Mouse (Mus musculus) CH12.LX (cell line): ENCODE results near the gene Ank3. TPM values are rescaled to one million over a fixed set of nuclear protein-coding genes. Genes with fewer than 3 reads are reported as not detected.

ENCODE experiments used
- DNase-seq: peaks from one replicate; pipeline ENCODE4 v3.0.0-alpha.2; 2013; ENCODE audit errors: extremely low read depth
- H3K27ac ChIP-seq: 2 replicates; pipeline ENCODE4 v1.5.1; 2012; ENCODE audit warnings: low read depth, mild to moderate bottlenecking, control low read depth, moderate library complexity; ENCODE audit not compliant: insufficient read depth
- H3K27me3 ChIP-seq: replicated peaks from 2 replicates; pipeline ENCODE3; 2012; ENCODE audit warnings: inconsistent platforms
- H3K36me3 ChIP-seq, 2 experiments: replicated peaks in 1 of 2; 2 replicates each; pipeline versions ENCODE3 to v1.6.1; 2012; ENCODE audit warnings: inconsistent platforms in 1 of 2, low read length in 1 of 2, mild to moderate bottlenecking in 1 of 2, mixed read lengths in 1 of 2, moderate library complexity in 1 of 2; ENCODE audit not compliant: control insufficient read depth in 1 of 2, insufficient read depth in 1 of 2
- H3K4me1 ChIP-seq, 2 experiments: 2 replicates each; pipeline ENCODE4 v1.6.1; 2012; ENCODE audit warnings: inconsistent platforms in 1 of 2, moderate library complexity in 1 of 2; ENCODE audit not compliant: insufficient read depth in 2 of 2, control insufficient read depth in 1 of 2
- H3K4me2 ChIP-seq: 2 replicates; pipeline ENCODE4 v1.6.1; 2012; ENCODE audit warnings: low read depth, mild to moderate bottlenecking, control low read depth; ENCODE audit not compliant: poor library complexity, insufficient read depth, severe bottlenecking
- H3K4me3 ChIP-seq, 3 experiments: fragments of 150-350 bp in 1 of 3; sonication (generic) in 1 of 3; replicated peaks in 1 of 3; 2 replicates each; pipeline versions ENCODE3 to v1.5.1; 2011 to 2012; ENCODE audit warnings: low read depth in 2 of 3, low read length in 2 of 3, mild to moderate bottlenecking in 2 of 3, moderate library complexity in 2 of 3, control low read depth in 1 of 3, improper control_type of control experiment in 1 of 3, inconsistent platforms in 1 of 3, mixed read lengths in 1 of 3; ENCODE audit not compliant: poor library complexity in 1 of 3
- H3K79me2 ChIP-seq: replicated peaks from 2 replicates; pipeline ENCODE4 v1.6.1; 2012; ENCODE audit warnings: mild to moderate bottlenecking, moderate library complexity; ENCODE audit not compliant: control insufficient read depth, poor library complexity, insufficient read depth, severe bottlenecking; ENCODE audit errors: extremely low read depth
- H3K9ac ChIP-seq: 2 replicates; pipeline ENCODE4 v1.6.1; 2012; ENCODE audit warnings: low read depth, mild to moderate bottlenecking, control low read depth, moderate library complexity; ENCODE audit not compliant: insufficient read depth
- H3K9me3 ChIP-seq: replicated peaks from 2 replicates; pipeline ENCODE3; 2012; ENCODE audit warnings: low read length, inconsistent platforms, mixed read lengths
- CHD1 ChIP-seq: IDR thresholded peaks from 2 replicates; pipeline ENCODE4 v1.6.1; 2012; ENCODE audit warnings: low read depth, low read length, improper control_type of control experiment, inconsistent platforms
- E2F4 ChIP-seq: IDR thresholded peaks from 2 replicates; pipeline ENCODE4 v1.6.1; 2011; ENCODE audit warnings: low read depth, low read length, improper control_type of control experiment; ENCODE audit not compliant: insufficient replicate concordance
- ELF1 ChIP-seq: IDR thresholded peaks from 2 replicates; pipeline ENCODE4 v1.6.1; 2014; ENCODE audit warnings: low read depth, mild to moderate bottlenecking, inconsistent platforms, low read length, improper control_type of control experiment
- ETS1 ChIP-seq: conservative IDR thresholded peaks from 2 replicates; pipeline ENCODE4 v1.6.1; 2012; ENCODE audit warnings: low read depth, mild to moderate bottlenecking, inconsistent platforms, low read length, improper control_type of control experiment, moderate library complexity
- HCFC1 ChIP-seq: IDR thresholded peaks from 2 replicates; pipeline ENCODE4 v1.6.1; 2012; ENCODE audit warnings: low read depth, mild to moderate bottlenecking, inconsistent platforms, low read length, improper control_type of control experiment
- IRF4 ChIP-seq: IDR thresholded peaks from 2 replicates; pipeline ENCODE4 v1.6.1; 2014; ENCODE audit warnings: low read depth, mild to moderate bottlenecking, inconsistent platforms, low read length, improper control_type of control experiment
- KAT2A ChIP-seq: IDR thresholded peaks from 2 replicates; pipeline ENCODE4 v1.6.1; 2012; ENCODE audit warnings: low read length, improper control_type of control experiment, inconsistent platforms; ENCODE audit not compliant: insufficient replicate concordance
- MAX ChIP-seq: IDR thresholded peaks from 2 replicates; pipeline ENCODE4 v1.6.1; 2011; ENCODE audit warnings: low read length, improper control_type of control experiment
- MAZ ChIP-seq: IDR thresholded peaks from 2 replicates; pipeline ENCODE4 v1.6.1; 2012; ENCODE audit warnings: low read depth, mild to moderate bottlenecking, inconsistent platforms, low read length, improper control_type of control experiment, moderate library complexity
- MXI1 ChIP-seq: IDR thresholded peaks from 2 replicates; pipeline ENCODE4 v1.6.1; 2011; ENCODE audit warnings: mild to moderate bottlenecking, low read depth, low read length, improper control_type of control experiment
- NELFE ChIP-seq: IDR thresholded peaks from 2 replicates; pipeline ENCODE4 v1.6.1; 2011; ENCODE audit warnings: low read depth, low read length, improper control_type of control experiment
- NRF1 ChIP-seq: IDR thresholded peaks from 2 replicates; pipeline ENCODE4 v1.6.1; 2014; ENCODE audit warnings: low read depth, mild to moderate bottlenecking, inconsistent platforms, low read length, improper control_type of control experiment, moderate library complexity
- POLR2A ChIP-seq: IDR thresholded peaks from 2 replicates; pipeline ENCODE4 v1.6.1; 2011; ENCODE audit warnings: low read depth, mild to moderate bottlenecking, improper control_type of control experiment, low read length
- RAD21 ChIP-seq: IDR thresholded peaks from 2 replicates; pipeline ENCODE4 v1.6.1; 2011; ENCODE audit warnings: low read depth, mild to moderate bottlenecking, low read length, improper control_type of control experiment, moderate library complexity
- RCOR1 ChIP-seq: conservative IDR thresholded peaks from 2 replicates; pipeline ENCODE4 v1.6.1; 2012; ENCODE audit warnings: low read depth, mild to moderate bottlenecking, inconsistent platforms, low read length, improper control_type of control experiment
- SMC3 ChIP-seq: IDR thresholded peaks from 2 replicates; pipeline ENCODE4 v1.6.1; 2011; ENCODE audit warnings: low read depth, low read length, improper control_type of control experiment
- TBP ChIP-seq: conservative IDR thresholded peaks from 2 replicates; pipeline ENCODE4 v1.6.1; 2011; ENCODE audit warnings: low read depth, low read length, improper control_type of control experiment
- USF1 ChIP-seq: IDR thresholded peaks from 2 replicates; pipeline ENCODE4 v1.6.1; 2014; ENCODE audit warnings: low read depth, mild to moderate bottlenecking, inconsistent platforms, low read length, improper control_type of control experiment
- USF2 ChIP-seq: conservative IDR thresholded peaks from 2 replicates; pipeline ENCODE4 v1.6.1; 2011; ENCODE audit warnings: low read depth, low read length, improper control_type of control experiment
- ZC3H11A ChIP-seq: IDR thresholded peaks from 2 replicates; pipeline ENCODE4 v1.6.1; 2012; ENCODE audit warnings: low read depth, mild to moderate bottlenecking, inconsistent platforms, low read length, improper control_type of control experiment
- dilution Hi-C: fragments of 300-500 bp; cut with MboI; formaldehyde crosslinking; loops from 2 replicates; pipeline ENCODE4 v1.14.3; 2020; ENCODE audit warnings: low sequenced_read_pairs; ENCODE audit not compliant: extremely low pct_unique_long_range_greater_than_20kb, extremely low pct_ligation_motif_present
- in situ Hi-C: fragments of 300-500 bp; cut with MboI; formaldehyde crosslinking; loops from 3 replicates; pipeline ENCODE4 v1.14.3; 2019; ENCODE audit warnings: low sequenced_read_pairs, low pct_ligation_motif_present, low pct_unique_long_range_greater_than_20kb, mixed read lengths
- polyA plus RNA-seq: library from polyadenylated mRNA; unstranded; fragments of >175 nt; gene quantifications from 2 replicates; pipeline ENCODE4 v1.2.1, GENCODE M21; 2012; ENCODE audit warnings: low read depth; ENCODE audit not compliant: insufficient read length
- total RNA-seq, 2 experiments: library from RNA; depleted of rRNA; stranded (reverse); fragments of 300-350 nt in 1 of 2; fragments of >200 nt in 1 of 2; gene quantifications; 2 replicates each; pipeline ENCODE4 v1.2.3; 2012 to 2014

Ank3 gene
- total and polyA plus RNA-seq, 3 experiments: 4.7 to 8.3 (median 6.2) TPM

DNA sequence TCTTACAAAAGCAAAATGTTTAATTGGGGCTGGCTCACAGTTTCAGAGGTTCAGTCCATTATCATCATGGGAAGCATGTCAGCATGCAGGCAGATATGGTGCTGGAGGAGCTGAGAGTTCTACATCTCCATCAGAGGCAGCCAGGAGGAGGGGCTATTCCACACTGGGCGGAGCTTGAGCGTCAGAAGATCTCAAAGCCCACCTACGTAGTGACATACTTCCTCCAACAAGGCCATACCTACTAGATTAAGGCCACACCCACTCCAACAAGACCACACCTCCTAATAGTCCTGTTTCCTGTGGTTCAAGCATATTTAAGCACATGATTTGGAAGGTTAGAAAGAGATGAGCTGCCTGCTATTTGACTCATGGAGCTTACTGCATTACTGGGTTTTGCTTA, 25.5 kb downstream of the Ank3 start:
- Histone ChIP-seq H3K4me3 (no peak overlapping the region), H3K79me2 (no peaks in the 10 kb centered on the region), H3K36me3 (no peaks in the 10 kb centered on the region), H3K4me2 (no peak overlapping the region), H3K9ac (no peak overlapping the region), H3K4me1 (no peaks in the 10 kb centered on the region)
- dilution Hi-C loops: no loop called here
- in situ Hi-C loops: no loop called here
- DNase-seq: peak; percentile 19
- TF ChIP-seq USF2 (no peak), TBP (no peak), RCOR1 (no peak), ZC3H11A (no peak), MAX (no peak), E2F4 (no peak), HCFC1 (no peak), MAZ (no peak), KAT2A (no peak), USF1 (no peak), SMC3 (no peak), ELF1 (no peak), IRF4 (no peak), ETS1 (no peak), RAD21 (no peak), CHD1 (no peak), POLR2A (no peak), NRF1 (no peak)
- TF ChIP-seq, all 38 proteins: peak for 0
- Histone ChIP-seq H3K27ac (no peak overlapping the region), H3K27me3 (no peaks in the 10 kb centered on the region), H3K9me3 (no peaks in the 10 kb centered on the region)

GRCm38 (mm10) chr10:69430138-69430537, 31.6 kb downstream of the Ank3 start:
- no peaks in the 10 kb centered on the region for H3K36me3 ChIP-seq
- no peak overlapping the region for H3K4me2 ChIP-seq
- no peaks in the 10 kb centered on the region for H3K4me1 ChIP-seq
- no peak overlapping the region for H3K9ac ChIP-seq
- TF ChIP-seq USF1 (no peak), SMC3 (no peak), RAD21 (no peak), NRF1 (no peak), E2F4 (no peak), NELFE (no peak), KAT2A (no peak), MXI1 (no peak), CHD1 (no peak)
- TF ChIP-seq, all 38 proteins: peak for 0
- H3K4me3 ChIP-seq: no peak overlapping the region
- no peaks in the 10 kb centered on the region for H3K9me3 ChIP-seq
- no peaks in the 10 kb centered on the region for H3K79me2 ChIP-seq
- in situ Hi-C loops (loop anchor here (25.0 kb wide), 1 partner anchor 357 kb away; no protein-coding TSS in a partner anchor), dilution Hi-C loops (no loop called here)
- no peaks in the 10 kb centered on the region for H3K27me3 ChIP-seq
- no peak overlapping the region for H3K27ac ChIP-seq
- DNase-seq: no peak
